Mouse (Mus musculus): Measurements from ENCODE around the gene Myod1.

The Myod1 gene

GRCm38 (mm10) chr7:46376172-46377007 is at the start of gene Myod1:
Gene Myod1, plus strand, starts transcription at chr7:46376474.
- peak in 1 of 2 experiments; percentile 11 for DNase-seq (ENCODE audit: low spot score in 2 of 2)

- no peak for DNase-seq (ENCODE audit: low spot score in 2 of 2)
These were observed 48.4 kb upstream of the Myod1 start for GRCm38 (mm10) chr7:46327896-46328295.

GRCm38 (mm10) chr7:46337397-46337796 is 38.9 kb upstream of the Myod1 start:
- DNase-seq (ENCODE audit: low spot score in 2 of 2), result no peak

GRCm38 (mm10) chr7:46339818-46340217 is 36.5 kb upstream of the Myod1 start:
- DNase-seq (ENCODE audit: low spot score in 2 of 2), result no peak

GRCm38 (mm10) chr7:46340295-46340694 is 36.0 kb upstream of the Myod1 start:
- no peak for DNase-seq (ENCODE audit: low spot score in 2 of 2)

- DNase-seq (ENCODE audit: low spot score in 2 of 2), result no peak
These were observed 34.8 kb upstream of the Myod1 start for GRCm38 (mm10) chr7:46341471-46341870.

GRCm38 (mm10) chr7:46347692-46348091 is 28.6 kb upstream of the Myod1 start:
- no peak for DNase-seq (ENCODE audit: low spot score in 2 of 2)

- no peak for DNase-seq (ENCODE audit: low spot score in 2 of 2)
These were observed 27.5 kb upstream of the Myod1 start for GRCm38 (mm10) chr7:46348813-46349212.

GRCm38 (mm10) chr7:46350119-46350702 is 26.1 kb upstream of the Myod1 start:
- no peak for DNase-seq (ENCODE audit: low spot score in 2 of 2)

- DNase-seq (ENCODE audit: low spot score in 2 of 2), result no peak
These were observed 23.5 kb upstream of the Myod1 start for GRCm38 (mm10) chr7:46352748-46353147.

GRCm38 (mm10) chr7:46353216-46353615 is 23.1 kb upstream of the Myod1 start:
- DNase-seq (ENCODE audit: low spot score in 2 of 2), result no peak

GRCm38 (mm10) chr7:46353875-46354274 is 22.4 kb upstream of the Myod1 start:
- DNase-seq (ENCODE audit: low spot score in 2 of 2), result no peak

- no peak for DNase-seq (ENCODE audit: low spot score in 2 of 2)
These were observed 14.5 kb upstream of the Myod1 start for GRCm38 (mm10) chr7:46361776-46362175.

GRCm38 (mm10) chr7:46364154-46364553 is 12.1 kb upstream of the Myod1 start:
- no peak for DNase-seq (ENCODE audit: low spot score in 2 of 2)

GRCm38 (mm10) chr7:46365810-46366209 is 10.5 kb upstream of the Myod1 start:
- no peak for DNase-seq (ENCODE audit: low spot score in 2 of 2)

GRCm38 (mm10) chr7:46371104-46371503 is 5.2 kb upstream of the Myod1 start:
- DNase-seq (ENCODE audit: low spot score in 2 of 2), result no peak

- DNase-seq (ENCODE audit: low spot score in 2 of 2), result peak in 1 of 2 experiments; percentile 10
These were observed 703 bp downstream of the Myod1 start for GRCm38 (mm10) chr7:46377008-46377346.

- DNase-seq (ENCODE audit: low spot score in 2 of 2), result peak in 1 of 2 experiments; percentile 22
These were observed 1.8 kb downstream of the Myod1 start for GRCm38 (mm10) chr7:46378123-46378522.

GRCm38 (mm10) chr7:46378983-46379382 is 2.7 kb downstream of the Myod1 start:
- DNase-seq (ENCODE audit: low spot score in 2 of 2), result peak in 1 of 2 experiments; percentile 62

- no peak for DNase-seq (ENCODE audit: low spot score in 2 of 2)
These were observed 4.4 kb downstream of the Myod1 start for GRCm38 (mm10) chr7:46380625-46381024.

GRCm38 (mm10) chr7:46387430-46387829 is 11.2 kb downstream of the Myod1 start:
- no peak for DNase-seq (ENCODE audit: low spot score in 2 of 2)

- DNase-seq (ENCODE audit: low spot score in 2 of 2), result no peak
These were observed 13.3 kb downstream of the Myod1 start for GRCm38 (mm10) chr7:46389456-46390085.

GRCm38 (mm10) chr7:46390226-46390625 is 14.0 kb downstream of the Myod1 start:
- DNase-seq (ENCODE audit: low spot score in 2 of 2), result no peak
